Mouse (Mus musculus): ENCODE measurements around the gene Edaradd.

DNA sequence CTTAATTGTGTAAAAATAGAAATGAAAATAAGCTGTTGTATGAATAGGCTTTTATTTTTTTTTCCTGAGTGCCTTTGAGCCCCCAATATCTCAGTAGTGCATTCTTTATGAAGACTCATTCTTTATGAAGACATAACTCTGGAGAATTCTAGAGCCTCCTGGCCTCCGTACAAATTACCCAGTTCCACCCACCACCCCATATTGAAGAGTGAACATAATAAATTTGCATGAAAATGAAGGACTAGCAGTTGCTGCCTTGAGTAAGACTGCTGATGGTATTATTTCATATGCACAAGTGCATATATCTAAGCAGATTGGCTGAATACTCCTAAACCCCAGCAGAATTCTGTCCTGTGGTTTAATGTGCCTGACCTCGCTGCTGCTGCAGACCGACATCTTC, 80.7 kb downstream of the Edaradd start:
- TF ChIP-seq POLR2A (IDR thresholded peaks at IDR 0.05; ENCODE audit: borderline replicate concordance, low read depth, low read length) (no peak), CTCF (IDR thresholded peaks at IDR 0.05; ENCODE audit: low read depth, low read length) (no peak)

All from bone marrow macrophage, adult 2 months (primary cell).